Mouse (Mus musculus) cerebellum, adult 8-10 months (tissue): Measurements from ENCODE around the gene Ccdc184.

ENCODE experiments used
- DNase-seq: peaks from one replicate; pipeline ENCODE4 v3.0.0; 2022

Ccdc184 gene

DNA sequence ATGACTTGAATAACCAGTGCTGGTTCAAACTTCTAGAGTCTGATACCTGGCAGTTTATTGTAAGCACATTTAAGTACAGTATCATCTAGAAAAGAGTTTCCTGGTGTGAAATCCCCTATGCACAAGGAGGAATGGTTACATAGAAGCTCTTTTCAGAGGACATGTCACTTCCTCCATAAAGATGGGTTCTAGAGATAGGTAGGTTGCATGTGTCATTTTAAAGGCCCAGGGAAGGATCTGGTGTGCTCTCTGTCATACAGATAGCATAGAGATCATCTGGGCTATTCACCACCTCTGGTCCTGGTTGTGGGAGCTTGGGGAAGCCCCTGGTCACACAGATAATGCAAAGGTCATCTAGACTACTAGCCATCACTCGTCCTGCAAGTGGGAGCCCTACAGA is 9.7 kb upstream of the Ccdc184 start:
- no peak for DNase-seq

DNA sequence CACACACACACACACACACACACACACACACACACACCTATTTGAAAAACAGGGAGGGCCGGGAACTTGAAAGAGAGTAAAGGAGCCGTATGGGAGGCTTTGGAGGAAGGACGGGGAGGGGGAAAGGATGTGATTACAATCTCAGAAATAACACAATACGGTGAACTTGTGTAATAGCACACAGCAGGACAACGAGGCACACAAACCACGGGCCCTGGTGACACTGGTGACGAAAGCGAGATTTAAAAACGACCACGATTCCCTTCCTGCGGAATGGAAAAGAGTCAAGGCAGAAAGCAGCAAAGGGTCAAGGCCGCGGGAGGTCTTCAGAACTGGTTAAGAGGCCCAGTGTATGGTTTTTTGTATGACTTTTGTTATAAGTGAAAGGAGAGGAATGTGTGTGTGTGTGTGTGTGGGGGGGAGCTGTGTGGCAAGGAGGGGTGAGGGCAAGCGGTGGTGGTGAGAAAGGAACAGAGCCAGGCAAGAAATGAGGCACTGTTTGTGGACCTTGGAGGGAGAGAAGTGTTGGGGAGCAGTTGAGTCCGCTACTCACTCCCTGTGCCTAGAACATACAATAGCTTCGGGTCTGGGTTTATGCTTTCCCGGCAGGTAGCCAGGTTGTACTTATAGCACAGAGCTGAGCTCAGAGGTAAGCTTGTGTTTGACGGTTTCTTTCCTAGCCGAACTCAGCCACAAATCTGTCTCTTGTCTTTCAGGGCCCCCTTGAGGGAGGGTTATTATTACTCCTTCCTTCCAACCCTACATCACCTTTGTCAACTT is 5.7 kb upstream of the Ccdc184 start:
- DNase-seq: no peak

DNA sequence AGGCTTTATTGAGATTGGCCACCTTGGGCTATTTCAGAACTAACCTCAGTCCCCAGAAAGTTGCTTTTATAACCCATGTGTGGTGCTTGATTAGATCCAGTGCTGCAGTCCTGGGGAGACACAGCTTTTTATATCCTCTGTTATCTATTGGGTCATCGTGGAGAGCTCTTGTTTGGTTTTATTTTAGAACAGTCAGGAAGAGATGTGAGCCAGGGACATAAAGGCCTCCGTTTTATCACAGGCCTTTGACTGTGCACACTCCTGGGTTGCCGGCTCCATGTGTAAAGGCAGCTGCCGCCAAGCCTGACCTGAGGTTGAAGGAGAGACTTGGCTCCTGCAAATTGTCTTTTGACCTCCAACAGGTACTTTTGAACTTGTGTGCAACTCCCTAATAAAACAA is 4.4 kb upstream of the Ccdc184 start:
- DNase-seq: no peak

DNA sequence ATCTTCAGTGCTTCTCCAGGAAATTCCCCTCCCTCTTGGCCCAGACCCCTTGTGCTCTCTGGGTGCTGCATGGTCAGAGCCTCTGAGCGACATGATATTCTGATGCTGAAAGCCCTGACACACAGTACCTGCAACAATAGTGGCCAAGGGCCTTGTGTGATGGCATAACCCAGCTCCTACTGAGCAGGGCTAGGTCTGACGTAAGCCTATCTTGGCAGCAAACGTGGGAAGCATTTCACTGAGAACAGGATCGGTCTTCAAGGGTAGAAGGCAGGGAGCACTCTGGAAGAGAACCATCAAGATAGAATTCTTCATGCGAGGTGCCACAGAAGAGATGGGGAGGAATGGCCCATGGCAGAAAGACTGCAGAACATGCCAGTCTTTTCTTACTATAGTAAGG is 1.4 kb upstream of the Ccdc184 start, which contains the start of gene Asb8:
TSS of gene Asb8 (minus strand) at position 101 of the 400 bp plus-strand sequence.
- DNase-seq: no peak

DNA sequence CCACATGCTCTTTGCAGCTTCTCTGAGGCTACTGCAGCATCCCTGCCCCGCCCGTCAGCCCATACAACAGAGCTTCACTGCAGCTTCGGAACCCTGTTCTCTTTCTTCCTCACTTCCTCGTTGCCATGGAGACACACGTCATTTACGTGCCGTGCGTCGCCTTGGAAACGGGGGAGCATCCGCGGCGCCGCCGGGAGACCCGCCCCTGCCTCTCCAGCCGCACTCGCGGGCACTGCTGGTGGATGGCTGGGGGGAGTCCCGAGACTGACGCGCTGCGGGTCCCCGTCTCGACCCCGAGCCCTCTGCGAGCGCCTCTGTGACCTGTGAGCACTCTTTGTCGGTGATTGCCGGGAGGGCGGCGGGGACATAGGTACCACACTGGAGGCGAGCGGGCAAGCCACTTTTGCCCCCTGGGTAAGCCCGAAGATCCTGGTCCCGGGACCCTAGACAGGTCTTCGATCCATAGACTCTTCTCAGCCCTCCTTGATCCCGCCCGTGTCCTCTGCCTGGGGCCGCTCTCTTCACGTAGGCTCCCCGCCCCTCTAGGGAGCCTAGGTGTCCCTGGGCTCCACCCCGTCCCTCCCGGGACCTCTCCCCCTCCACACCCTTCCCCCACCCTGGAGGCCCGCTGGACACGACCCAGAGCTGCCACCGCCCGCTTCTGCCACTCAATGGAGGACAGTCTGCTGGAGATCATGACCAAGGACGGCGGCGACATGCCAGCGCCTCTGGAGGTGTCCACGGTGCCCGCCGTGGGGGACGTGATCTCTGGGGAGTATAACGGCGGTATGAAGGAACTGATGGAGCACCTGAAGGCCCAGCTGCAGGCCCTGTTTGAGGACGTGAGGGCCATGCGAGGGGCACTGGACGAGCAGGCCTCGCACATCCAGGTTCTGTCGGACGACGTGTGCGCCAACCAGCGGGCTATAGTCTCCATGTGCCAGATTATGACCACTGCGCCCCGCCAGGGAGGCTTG is 975 bp downstream of the Ccdc184 start:
- peak; percentile 88 for DNase-seq

DNA sequence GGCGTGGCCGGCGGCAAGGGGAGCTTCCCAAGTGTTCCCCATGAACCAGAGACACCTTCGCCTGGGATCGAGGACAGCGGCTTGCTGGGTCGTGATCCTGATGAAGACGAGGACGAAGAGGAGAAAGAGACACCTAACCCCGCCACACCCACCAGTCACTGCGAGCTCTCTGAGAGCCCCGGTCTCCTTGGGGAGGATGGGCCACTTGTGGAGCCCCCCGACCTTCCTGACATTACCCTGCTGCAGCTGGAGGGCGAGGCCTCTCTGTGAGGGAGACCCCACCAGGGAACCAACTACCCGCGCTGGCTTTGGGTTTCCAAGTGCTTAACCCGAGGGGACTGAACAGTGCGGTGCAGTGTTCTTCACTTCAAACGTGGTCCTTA is 1.7 kb downstream of the Ccdc184 start:
- DNase-seq: peak; percentile 35

DNA sequence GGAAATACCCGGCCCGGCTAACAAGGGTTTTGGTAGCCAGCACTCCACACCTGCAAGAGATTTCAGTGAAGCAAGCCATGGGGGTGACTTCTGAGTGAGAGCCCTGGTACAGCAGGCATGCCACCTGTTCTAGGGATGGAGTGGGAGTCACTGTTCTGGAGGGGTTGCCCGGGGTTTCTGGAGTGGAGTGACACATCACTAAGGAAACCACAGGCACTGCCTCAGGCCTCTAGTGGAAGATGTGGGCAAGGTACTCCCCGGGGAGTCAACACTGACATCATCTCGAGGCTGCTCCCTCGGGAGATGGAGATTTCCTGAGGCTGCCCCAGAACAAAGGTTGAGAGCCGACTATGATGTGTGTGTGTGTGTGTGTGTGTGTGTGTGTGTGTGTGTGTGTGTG is 3.4 kb downstream of the Ccdc184 start:
- no peak for DNase-seq

DNA sequence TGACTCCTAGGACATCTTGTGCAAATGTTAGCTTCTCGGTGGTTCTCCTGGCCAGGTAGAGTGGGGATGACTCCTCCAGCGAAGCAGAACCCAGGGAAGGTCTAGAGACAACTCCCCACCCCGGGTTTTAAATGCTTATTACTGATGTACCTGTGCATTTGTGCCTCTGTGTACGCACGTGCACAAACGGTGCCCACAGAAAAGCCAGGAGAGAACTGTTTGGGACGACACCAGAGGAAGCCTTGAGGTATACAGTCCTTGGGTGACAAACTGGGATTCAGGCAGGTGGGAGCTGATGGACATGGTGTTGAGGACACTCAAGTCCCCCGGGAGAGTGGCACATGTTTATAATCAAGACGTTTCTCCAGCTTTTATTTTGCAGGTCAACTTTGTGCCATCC is 4.0 kb downstream of the Ccdc184 start:
- DNase-seq: no peak

DNA sequence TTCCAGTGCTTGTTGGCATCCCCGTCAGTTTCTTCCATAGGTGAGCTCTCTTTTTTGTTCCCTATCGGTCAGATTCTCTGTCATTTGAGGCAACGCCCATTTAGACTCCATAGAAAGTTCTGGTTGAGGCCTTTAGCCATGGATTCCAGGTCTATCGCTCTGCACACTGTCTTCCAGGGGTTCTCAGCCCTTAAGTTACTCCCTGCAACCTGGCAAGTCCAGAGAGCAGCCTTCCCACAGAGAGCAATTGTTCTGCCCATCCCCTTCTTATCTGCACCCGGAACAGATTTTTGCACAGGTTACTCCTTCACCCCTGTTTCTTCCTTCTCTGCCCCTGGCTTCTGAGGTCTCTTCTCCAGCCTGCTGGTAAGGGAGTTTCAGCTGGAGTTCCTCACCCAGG is 5.2 kb downstream of the Ccdc184 start:
- no peak for DNase-seq

DNA sequence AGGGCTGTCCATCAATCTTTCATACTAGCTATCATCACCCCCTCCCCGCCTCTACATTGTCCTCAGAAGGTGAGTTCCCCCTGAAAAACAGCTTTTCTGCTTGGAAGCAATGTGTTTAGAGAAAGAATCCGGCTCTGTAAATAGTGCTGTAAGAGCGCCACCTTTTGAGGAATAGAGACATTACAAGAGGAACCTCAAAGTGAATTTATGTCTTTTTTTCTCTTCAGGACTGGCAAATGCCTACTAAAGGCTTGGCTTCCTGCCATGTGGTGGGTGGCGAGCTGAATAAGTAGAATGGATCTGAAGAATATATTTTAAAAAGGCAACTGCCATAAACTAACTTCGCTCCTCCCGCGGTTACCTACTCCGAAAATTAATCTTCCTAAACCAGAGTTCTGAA is 6.9 kb downstream of the Ccdc184 start:
- DNase-seq: peak; percentile 61

DNA sequence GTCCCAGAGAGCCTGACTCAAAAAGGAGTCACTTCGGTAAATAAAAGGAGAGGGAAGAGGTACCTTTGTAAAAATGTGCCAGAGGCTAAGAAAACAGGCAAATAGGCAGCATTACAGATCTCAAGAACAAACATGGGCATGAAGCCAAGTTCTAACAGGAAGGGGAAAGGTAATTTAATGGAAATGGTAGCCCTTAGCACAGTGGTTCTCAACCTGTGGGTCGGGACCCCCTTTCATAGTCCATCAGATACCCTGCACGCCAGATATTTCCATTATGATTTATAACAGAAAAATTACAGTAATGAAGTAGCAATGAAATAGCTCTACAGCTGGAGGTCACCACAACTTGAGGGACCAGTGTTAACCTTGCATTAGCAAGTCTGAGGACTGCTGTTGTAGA is 10.4 kb downstream of the Ccdc184 start:
- DNase-seq: no peak

DNA sequence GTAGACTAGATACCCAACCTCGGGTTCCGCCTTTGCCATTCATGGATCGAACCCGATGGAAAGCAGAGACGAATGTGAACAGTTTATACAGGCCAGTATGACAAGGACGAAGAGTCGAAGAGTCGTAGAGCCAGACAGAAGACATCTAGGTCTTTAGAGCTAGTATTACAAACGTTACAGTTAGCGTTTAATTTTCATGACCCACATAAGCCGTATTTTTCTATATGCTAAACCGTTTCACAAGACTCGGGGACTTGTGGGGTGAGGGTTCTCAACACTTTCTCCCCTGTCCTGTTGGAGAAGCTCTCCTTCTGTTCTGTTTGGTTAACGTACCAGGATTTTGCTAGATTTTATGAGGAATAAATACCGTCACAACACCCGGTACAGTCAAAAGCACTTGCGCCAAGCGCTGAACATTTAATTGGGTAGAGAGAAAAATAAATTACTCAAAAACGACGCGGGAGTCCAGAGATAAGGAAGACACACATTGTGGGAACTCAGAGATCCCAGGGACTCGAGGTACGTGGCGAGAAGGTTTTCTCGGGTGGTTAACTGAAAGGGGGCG is 13.7 kb downstream of the Ccdc184 start:
- DNase-seq: no peak

DNA sequence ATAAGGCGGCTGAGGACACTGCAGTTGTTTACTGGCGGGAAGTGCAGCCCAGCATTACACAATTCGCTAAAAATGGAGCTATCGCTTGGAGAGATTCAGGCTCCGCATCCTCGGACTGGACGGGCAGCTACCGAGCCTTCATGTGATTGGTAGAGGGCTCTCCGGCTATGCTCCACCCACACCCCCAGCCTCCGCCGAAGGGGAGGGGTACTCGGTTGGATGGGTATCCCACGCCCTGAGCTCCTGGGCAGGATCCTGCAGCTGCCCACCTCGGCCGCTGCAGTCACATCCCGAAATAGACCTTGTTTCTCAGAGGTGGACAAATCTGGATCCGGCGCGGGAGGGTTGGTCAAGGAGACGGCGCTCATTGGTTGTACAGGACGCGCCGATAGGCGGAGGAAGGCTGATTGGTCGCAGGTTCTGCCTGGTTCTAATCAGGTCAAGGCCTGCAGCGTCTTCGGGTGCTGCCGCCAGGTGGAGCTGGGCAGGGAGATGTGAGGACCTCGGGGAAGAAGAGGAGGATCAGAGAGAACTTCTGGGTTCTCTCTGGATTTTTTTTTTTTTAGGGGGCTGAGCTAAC is 14.3 kb downstream of the Ccdc184 start:
- peak; percentile 97 for DNase-seq

DNA sequence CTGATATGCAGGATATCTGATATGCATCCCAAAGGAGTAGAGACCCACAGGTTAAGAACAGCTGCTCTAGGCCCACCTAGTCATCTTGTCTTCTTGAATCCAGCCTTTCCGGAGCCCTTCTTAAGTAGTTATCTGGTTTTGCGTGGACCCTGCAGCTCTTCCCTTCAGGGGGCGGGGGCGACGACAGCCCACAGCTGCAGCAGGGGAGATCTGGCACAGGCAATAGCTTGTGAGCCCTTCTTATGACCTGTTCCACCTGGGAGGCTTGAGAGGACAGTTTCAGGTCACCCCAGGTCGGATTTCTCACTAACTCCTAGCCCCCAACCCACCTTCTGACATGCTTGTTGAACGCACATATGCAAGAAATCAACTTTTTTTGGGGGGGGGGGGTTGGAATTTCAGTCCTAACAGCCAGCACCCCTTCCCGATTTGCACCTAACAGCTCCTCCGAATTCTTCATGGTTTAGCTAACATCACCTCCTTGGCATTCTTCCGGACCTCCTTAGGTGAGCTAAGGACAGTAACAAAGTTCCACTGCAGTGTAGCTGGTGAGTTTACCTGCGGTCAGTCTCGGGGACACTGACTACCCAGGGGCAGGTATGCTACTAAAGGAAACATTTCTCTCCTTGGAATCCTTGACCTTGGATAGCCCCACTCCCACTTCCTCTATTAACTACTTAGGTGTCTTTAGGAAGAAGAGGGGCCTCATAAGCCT is 15.1 kb downstream of the Ccdc184 start:
- peak; percentile 33 for DNase-seq

DNA sequence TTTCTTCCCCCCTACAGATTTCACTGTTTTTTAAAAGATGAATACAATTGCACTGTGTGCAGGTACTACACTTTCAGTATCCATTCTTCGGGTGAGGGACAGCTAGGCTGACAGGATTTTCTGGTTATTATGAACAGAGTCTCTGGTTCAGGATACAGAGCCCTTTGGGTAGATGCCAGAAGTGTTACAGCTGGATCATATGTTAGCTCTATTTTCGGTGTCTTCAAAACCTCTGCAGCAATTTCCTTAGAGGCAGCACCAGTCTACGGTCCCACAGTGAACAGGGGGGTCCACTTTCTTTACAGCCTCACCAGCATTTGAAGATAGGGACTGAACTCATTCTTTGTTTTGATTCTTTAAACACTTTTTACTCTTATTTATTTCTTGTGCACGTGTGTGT is 17.5 kb downstream of the Ccdc184 start:
- DNase-seq: no peak

DNA sequence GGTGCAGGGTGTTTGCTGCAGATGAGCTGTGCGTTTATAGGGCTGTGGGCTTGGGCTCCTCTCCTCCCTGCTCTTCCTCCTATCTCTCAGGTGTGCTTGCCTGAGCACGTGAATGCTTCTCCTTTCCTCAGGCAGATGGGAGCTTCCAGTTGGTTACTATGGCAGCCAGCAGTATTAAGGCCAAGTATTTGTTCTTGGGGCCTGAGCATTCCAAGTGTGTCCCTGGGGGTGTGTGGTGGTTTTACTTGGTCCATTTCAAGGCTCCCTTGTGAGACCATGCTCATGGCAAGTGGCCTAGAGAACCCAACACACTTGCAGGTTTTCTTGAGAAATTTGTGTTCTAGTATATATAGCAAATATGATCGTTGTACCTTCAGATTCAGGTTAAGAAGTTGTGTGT is 28.5 kb downstream of the Ccdc184 start, which contains the start of gene Olfr288:
TSS of gene Olfr288 (minus strand) at position 101 of the 400 bp plus-strand sequence.
- DNase-seq: no peak

DNA sequence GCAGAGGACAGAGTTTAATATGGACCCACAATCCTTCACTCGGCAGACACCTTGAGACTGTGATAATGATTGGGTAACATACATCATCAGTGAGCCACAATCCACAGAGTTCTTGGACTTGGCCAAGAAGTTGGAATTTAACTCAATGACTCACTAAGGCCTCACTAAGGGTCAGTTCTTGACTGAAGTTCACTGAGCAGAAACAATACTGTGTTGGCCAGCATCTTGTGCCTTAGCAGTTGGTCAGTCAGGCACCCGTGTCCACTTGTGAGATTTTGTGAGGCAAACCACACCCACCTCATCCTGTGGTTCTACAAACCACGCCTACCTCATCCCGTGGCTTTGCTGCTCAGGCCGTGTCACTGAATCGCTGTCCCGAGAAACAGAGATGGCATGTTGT is 42.7 kb downstream of the Ccdc184 start:
- DNase-seq: no peak

DNA sequence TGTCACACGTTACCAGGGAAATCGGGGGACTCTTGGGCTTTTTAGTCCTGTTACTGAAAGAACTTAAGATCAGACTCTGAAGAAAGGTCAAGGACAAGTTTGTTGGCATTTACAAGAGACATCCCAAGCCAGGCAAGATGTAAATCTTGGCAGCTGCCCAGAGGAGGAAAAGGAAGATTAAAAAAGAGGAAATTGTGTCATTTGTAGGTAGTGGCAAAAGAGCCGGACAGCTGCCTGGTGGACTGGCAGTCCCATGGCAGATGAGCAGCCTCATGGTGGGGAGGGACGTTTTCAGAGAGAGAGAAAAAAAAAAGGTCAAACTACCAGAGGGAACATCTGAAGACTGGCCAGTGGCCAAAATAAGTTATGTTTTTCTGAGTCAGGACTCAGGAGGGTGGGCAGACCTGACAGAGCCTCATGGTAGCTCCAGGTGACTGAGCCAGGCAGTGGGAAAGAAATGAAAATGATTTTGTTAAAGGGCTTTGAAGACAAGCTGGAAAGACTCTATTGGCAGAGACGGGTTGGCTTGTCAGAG is 46.4 kb downstream of the Ccdc184 start:
- no peak for DNase-seq

DNA sequence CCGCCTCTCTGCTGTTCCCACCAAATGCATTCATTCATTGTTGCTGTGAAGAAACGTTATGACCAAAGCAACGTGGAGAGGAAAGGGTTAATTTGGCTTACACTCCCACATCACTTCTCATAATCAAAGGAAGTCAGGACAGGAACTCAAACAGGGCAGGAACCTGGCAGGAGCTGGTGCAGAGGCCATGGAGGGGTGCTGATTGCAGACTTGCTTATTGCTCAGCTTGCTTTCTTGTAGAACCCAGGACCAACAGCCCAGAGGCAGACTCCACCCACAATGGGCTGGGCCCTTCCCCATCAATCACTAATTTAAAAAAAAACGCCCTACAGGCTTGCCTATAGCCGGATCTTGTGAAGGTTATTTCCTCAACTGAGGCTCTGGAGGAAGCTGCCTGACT is 47.2 kb downstream of the Ccdc184 start:
- DNase-seq: no peak
